Mouse (Mus musculus) kidney, adult 2 months (tissue): ENCODE data around the gene Ccn1.

Experiments
- CTCF ChIP-seq: fragments of 200-500 bp; conservative IDR thresholded peaks from 2 replicates; pipeline ENCODE4 v1.5.1; 2011; ENCODE audit warnings: low read depth, mild to moderate bottlenecking, control low read depth, low read length, moderate library complexity, mixed read lengths; ENCODE audit not compliant: insufficient read depth, insufficient read length
- POLR2A ChIP-seq: fragments of 200-500 bp; IDR thresholded peaks from one replicate; pipeline ENCODE4 v1.6.1; 2011; ENCODE audit warnings: low read depth, low read length, control low read depth

DNA sequence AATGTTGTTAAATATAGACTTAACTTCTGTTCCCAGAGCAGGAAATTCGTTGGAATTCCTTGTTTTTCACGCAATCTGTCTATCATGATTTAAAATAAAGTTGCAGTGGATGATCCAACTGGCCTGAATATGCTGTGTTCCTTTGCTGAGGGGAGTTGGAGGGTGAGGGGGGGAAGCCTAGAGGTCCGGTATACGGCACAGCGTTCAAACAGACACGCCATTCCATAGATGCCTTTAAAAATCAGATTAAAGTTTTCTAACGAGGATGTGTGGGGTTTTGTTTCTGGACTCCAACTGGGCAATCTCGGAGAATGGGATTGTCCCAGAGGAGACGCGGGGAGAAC is 2.2 kb upstream of the Ccn1 start:
- no peak for TF ChIP-seq CTCF
- TF ChIP-seq POLR2A, result no peak
